Mouse (Mus musculus) heart, adult 11 months (tissue): ENCODE measurements around the gene Rbm17.
"Not testable (repeated sequence)": the region's sequence is repeated elsewhere in the genome, so short reads cannot be mapped to it uniquely, and the experiment has no call there.

ENCODE experiments used
- DNase-seq: peaks from one replicate; pipeline ENCODE4 v3.0.0; 2022

The Rbm17 gene

GRCm38 (mm10) chr2:11542640-11543039 is 61.3 kb downstream of the Rbm17 start:
- DNase-seq, result peak; percentile 94

GRCm38 (mm10) chr2:11542121-11542520 is 61.8 kb downstream of the Rbm17 start:
- no peak for DNase-seq

GRCm38 (mm10) chr2:11541528-11541927 is 62.4 kb downstream of the Rbm17 start:
- DNase-seq, result not testable (repeated sequence)

GRCm38 (mm10) chr2:11535966-11536365 is 68.0 kb downstream of the Rbm17 start:
- no peak for DNase-seq
